Comparison of ENCODE assay signal across 11 mouse cellular contexts in the genomic region with DNA sequence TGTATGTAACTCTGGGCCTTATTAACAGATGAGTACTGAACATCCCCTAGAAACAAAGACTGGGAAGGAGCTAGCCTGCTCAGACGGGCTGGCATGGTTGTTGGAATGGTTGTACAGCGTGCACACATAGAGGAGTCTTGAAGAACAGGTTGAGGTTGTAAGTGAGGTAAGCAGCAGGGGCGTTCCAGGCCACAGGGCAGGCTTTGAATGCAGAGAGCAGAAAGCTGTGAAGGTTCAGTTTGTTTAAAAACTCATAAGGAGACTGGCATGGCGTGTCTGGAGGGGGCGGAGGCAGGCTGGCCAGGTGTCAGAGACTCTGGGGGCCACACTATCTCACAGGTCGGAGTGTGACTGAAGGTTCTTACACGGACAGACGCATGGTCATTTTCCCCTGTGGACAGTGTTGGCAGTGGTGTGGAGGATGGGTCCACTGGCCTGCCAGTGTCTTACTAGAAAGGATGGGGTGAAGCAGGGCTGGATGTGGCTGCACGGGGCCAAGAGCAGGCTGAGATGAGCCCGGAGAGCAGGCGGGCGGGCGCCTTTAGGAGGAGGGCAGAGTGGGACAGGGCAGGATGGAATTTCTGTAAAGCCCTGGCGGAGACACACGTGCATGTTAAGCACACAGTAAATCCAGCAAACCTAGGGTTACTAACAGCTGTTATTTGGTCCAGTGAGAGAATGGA. TPM values are rescaled to one million over a fixed set of nuclear protein-coding genes. Genes with fewer than 3 reads are reported as not detected.
A peak's percentile ranks its signal among the peaks of the same experiment; 100 is the strongest.
DNase-seq lines count a peak whose midpoint lies in the region; ATAC-seq lines count a peak whose summit lies in the region.
"Had no signal": no experiment of that assay in that cellular context is flagged by ENCODE, and none has a peak within 500 bp of the region (broad histone marks: within the 10 kb centered on the region; RNA-seq: fewer than 3 reads in every experiment).

No protein-coding gene starts in this region.

- H3K4me1 ChIP-seq in hindbrain, embryonic 13.5 days (replicated peaks) = peaks cover 20% of the 10 kb centered on the region
- no peaks in the 10 kb centered on the region for H3K4me1 ChIP-seq in hindbrain, embryonic 14.5 days (replicated peaks; ENCODE audit: control insufficient read depth, insufficient read depth, low read length)
- H3K4me1 ChIP-seq in neural tube, embryonic 12.5 days = peaks cover 7% of the 10 kb centered on the region
- peaks cover 59% of the 10 kb centered on the region for H3K4me1 ChIP-seq in kidney, embryonic 15.5 days
- peaks cover 16% of the 10 kb centered on the region; the same call in 1 of the 2 replicates for H3K4me1 ChIP-seq in stomach, embryonic 15.5 days

- no peak overlapping the region for H3K4me2 ChIP-seq in hindbrain, embryonic 13.5 days
- no peak overlapping the region for H3K4me2 ChIP-seq in hindbrain, embryonic 14.5 days (replicated peaks)
- H3K4me2 ChIP-seq in neural tube, embryonic 12.5 days (replicated peaks) = no peak overlapping the region
- no peak overlapping the region for H3K4me2 ChIP-seq in kidney, embryonic 15.5 days
- no peak overlapping the region for H3K4me2 ChIP-seq in stomach, embryonic 15.5 days
- H3K4me2 ChIP-seq: embryonic facial prominence, embryonic 12.5 days; heart, embryonic 11.5 days had no signal

- WGBS in hindbrain, embryonic 13.5 days = 92% methylated on average over 15 of the region's 15 CpGs
- 91% methylated on average over 15 of the region's 15 CpGs for whole genome bisulfite sequencing in hindbrain, embryonic 14.5 days
- 90% methylated on average over 15 of the region's 15 CpGs for WGBS in neural tube, embryonic 12.5 days
- 83% methylated on average over 15 of the region's 15 CpGs for WGBS in kidney, embryonic 15.5 days
- 79% methylated on average over 15 of the region's 15 CpGs for WGBS in stomach, embryonic 15.5 days

- H3K9me3 ChIP-seq in hindbrain, embryonic 13.5 days = no peaks in the 10 kb centered on the region
- no peaks in the 10 kb centered on the region for H3K9me3 ChIP-seq in hindbrain, embryonic 14.5 days (ENCODE audit: control insufficient read depth, low read length)
- no peaks in the 10 kb centered on the region for H3K9me3 ChIP-seq in neural tube, embryonic 12.5 days
- H3K9me3 ChIP-seq in kidney, embryonic 15.5 days (replicated peaks) = no peaks in the 10 kb centered on the region
- no peaks in the 10 kb centered on the region for H3K9me3 ChIP-seq in stomach, embryonic 15.5 days
- H3K9me3 ChIP-seq: embryonic facial prominence, embryonic 12.5 days had no signal

- 0 out of 2 replicates have a peak, but pooled peaks have one; percentile 31 for ATAC-seq in hindbrain, embryonic 13.5 days (ENCODE audit: low FRiP score)
- ATAC-seq in hindbrain, embryonic 14.5 days (ENCODE audit: low FRiP score) = no peak
- peak; percentile 37; the same call in 1 of the 2 replicates for ATAC-seq in neural tube, embryonic 12.5 days (ENCODE audit: low FRiP score, low read depth)
- ATAC-seq in kidney, embryonic 15.5 days (replicated peaks; ENCODE audit: low FRiP score) = no peak
- no peak for ATAC-seq in stomach, embryonic 15.5 days (ENCODE audit: insufficient read depth, low FRiP score, low read depth)

- H3K36me3 ChIP-seq in hindbrain, embryonic 13.5 days = peaks cover 86% of the 10 kb centered on the region
- peaks cover 81% of the 10 kb centered on the region for H3K36me3 ChIP-seq in hindbrain, embryonic 14.5 days (replicated peaks; ENCODE audit: control insufficient read depth, insufficient read depth)
- H3K36me3 ChIP-seq in neural tube, embryonic 12.5 days = peaks cover 72% of the 10 kb centered on the region
- H3K36me3 ChIP-seq in kidney, embryonic 15.5 days = peaks cover 74% of the 10 kb centered on the region
- H3K36me3 ChIP-seq in stomach, embryonic 15.5 days = peaks cover 45% of the 10 kb centered on the region

- H3K27ac ChIP-seq in hindbrain, embryonic 13.5 days = peak overlapping the region; percentile 40; the same call in 1 of the 2 replicates
- no peak overlapping the region for H3K27ac ChIP-seq in hindbrain, embryonic 14.5 days
- H3K27ac ChIP-seq in neural tube, embryonic 12.5 days = no peak overlapping the region
- H3K27ac ChIP-seq in kidney, embryonic 15.5 days = peak overlapping the region; percentile 88
- H3K27ac ChIP-seq in stomach, embryonic 15.5 days = 0 out of 2 replicates have a peak overlapping the region, but pooled peaks have one; percentile 11
- H3K27ac ChIP-seq: embryonic facial prominence, embryonic 12.5 days had no signal

- no peak overlapping the region for H3K9ac ChIP-seq in hindbrain, embryonic 13.5 days
- no peak overlapping the region for H3K9ac ChIP-seq in hindbrain, embryonic 14.5 days
- H3K9ac ChIP-seq in neural tube, embryonic 12.5 days = no peak overlapping the region
- H3K9ac ChIP-seq in kidney, embryonic 15.5 days = no peak overlapping the region
- H3K9ac ChIP-seq in stomach, embryonic 15.5 days = no peak overlapping the region
- H3K9ac ChIP-seq: embryonic facial prominence, embryonic 12.5 days had no signal

- DNase-seq in hindbrain, embryonic 14.5 days (ENCODE audit: low spot score) = no peak
- no peak for DNase-seq in neural tube, embryonic 10.5 days (ENCODE audit: extremely low spot score, low spot score)
- no peak for DNase-seq in embryo, embryonic 9.5 days (ENCODE audit: extremely low spot score)
- DNase-seq in cerebellum, postnatal 14 days = no peak

- H3K27me3 ChIP-seq in hindbrain, embryonic 13.5 days = no peaks in the 10 kb centered on the region
- no peaks in the 10 kb centered on the region for H3K27me3 ChIP-seq in hindbrain, embryonic 14.5 days (ENCODE audit: control insufficient read depth, insufficient read depth, low read length)
- no peaks in the 10 kb centered on the region for H3K27me3 ChIP-seq in neural tube, embryonic 12.5 days (replicated peaks)
- no peaks in the 10 kb centered on the region for H3K27me3 ChIP-seq in kidney, embryonic 15.5 days
- no peaks in the 10 kb centered on the region for H3K27me3 ChIP-seq in stomach, embryonic 15.5 days (replicated peaks)
- H3K27me3 ChIP-seq: embryonic facial prominence, embryonic 12.5 days had no signal

- no peak overlapping the region for H3K4me3 ChIP-seq in hindbrain, embryonic 13.5 days
- no peak overlapping the region for H3K4me3 ChIP-seq in hindbrain, embryonic 14.5 days (replicated peaks; ENCODE audit: low read length)
- no peak overlapping the region for H3K4me3 ChIP-seq in neural tube, embryonic 12.5 days
- no peak overlapping the region for H3K4me3 ChIP-seq in kidney, embryonic 15.5 days (replicated peaks)
- H3K4me3 ChIP-seq in stomach, embryonic 15.5 days (replicated peaks) = no peak overlapping the region
- H3K4me3 ChIP-seq: embryonic facial prominence, embryonic 12.5 days had no signal

RNA-seq across cellular contexts. Expression of gene Acvr1b, which starts 23.8 kb away (rescaled TPM):
- polyA plus RNA-seq in hindbrain, embryonic 13.5 days (2015; fragmentation: Nextera tagmentation; extraction: Ambion mirVana) = 19.6 and 20.5 TPM in 2 replicates
- 30.0 and 35.7 TPM in 2 replicates for polyA plus RNA-seq in hindbrain, embryonic 14.5 days (2014; fragmentation: Nextera tagmentation; extraction: Ambion mirVana)
- polyA plus RNA-seq in neural tube, embryonic 12.5 days (2016; fragmentation: Nextera tagmentation; extraction: Ambion mirVana) = 15.9 and 17.6 TPM in 2 replicates
- 6.2 and 6.4 TPM in 2 replicates for polyA plus RNA-seq in kidney, embryonic 15.5 days (2015; fragmentation: Nextera tagmentation; extraction: Ambion mirVana)
- polyA plus RNA-seq in stomach, embryonic 15.5 days (2015; fragmentation: Nextera tagmentation; extraction: Ambion mirVana) = 8.9 and 9.9 TPM in 2 replicates

RNA-seq across cellular contexts. Expression of gene Grasp, which starts 26.4 kb away (rescaled TPM):
- 1.7 and 1.8 TPM in 2 replicates for polyA plus RNA-seq in hindbrain, embryonic 13.5 days (2015; fragmentation: Nextera tagmentation; extraction: Ambion mirVana)
- polyA plus RNA-seq in hindbrain, embryonic 14.5 days (2014; fragmentation: Nextera tagmentation; extraction: Ambion mirVana) = 1.6 and 2.5 TPM in 2 replicates
- 9.2 and 13.8 TPM in 2 replicates for polyA plus RNA-seq in neural tube, embryonic 12.5 days (2016; fragmentation: Nextera tagmentation; extraction: Ambion mirVana)
- 4.7 TPM in 2 replicates for polyA plus RNA-seq in kidney, embryonic 15.5 days (2015; fragmentation: Nextera tagmentation; extraction: Ambion mirVana)
- 6.0 and 7.3 TPM in 2 replicates for polyA plus RNA-seq in stomach, embryonic 15.5 days (2015; fragmentation: Nextera tagmentation; extraction: Ambion mirVana)
- polyA plus RNA-seq: activated CD4-positive, CD25-positive, alpha-beta regulatory T cell, adult 4 months had no signal

RNA-seq across cellular contexts. Expression of gene Nr4a1, which starts 56.4 kb away (rescaled TPM):
- polyA plus RNA-seq in hindbrain, embryonic 13.5 days (2015; fragmentation: Nextera tagmentation; extraction: Ambion mirVana) = 4.9 and 5.0 TPM in 2 replicates
- 5.0 and 5.1 TPM in 2 replicates for polyA plus RNA-seq in hindbrain, embryonic 14.5 days (2014; fragmentation: Nextera tagmentation; extraction: Ambion mirVana)
- polyA plus RNA-seq in neural tube, embryonic 12.5 days (2016; fragmentation: Nextera tagmentation; extraction: Ambion mirVana) = 6.8 and 7.5 TPM in 2 replicates
- polyA plus RNA-seq in kidney, embryonic 15.5 days (2015; fragmentation: Nextera tagmentation; extraction: Ambion mirVana) = 9.8 and 10.0 TPM in 2 replicates
- polyA plus RNA-seq in stomach, embryonic 15.5 days (2015; fragmentation: Nextera tagmentation; extraction: Ambion mirVana) = 10.6 and 11.2 TPM in 2 replicates

Comparison
In these comparisons a context has a peak if more than half of its experiments do, and no peak if none do; other contexts are left out.
1. ATAC-seq: peak in hindbrain, embryonic 13.5 days (single experiment) and neural tube, embryonic 12.5 days (single experiment); none in hindbrain, embryonic 14.5 days (single experiment), kidney, embryonic 15.5 days (single experiment) and stomach, embryonic 15.5 days (single experiment).
2. H3K27ac ChIP-seq: peak in hindbrain, embryonic 13.5 days (single experiment), kidney, embryonic 15.5 days (single experiment) and stomach, embryonic 15.5 days (single experiment); none in hindbrain, embryonic 14.5 days (single experiment) and neural tube, embryonic 12.5 days (single experiment).